Mouse (Mus musculus) myocyte (in vitro differentiated cells): ENCODE data around the gene Optc.

Experiments used
- MAX ChIP-seq: IDR thresholded peaks from one replicate; pipeline ENCODE4 v1.6.1; 2011; ENCODE audit warnings: low read depth, mild to moderate bottlenecking, control low read depth
- POLR2A ChIP-seq: IDR thresholded peaks from one replicate; pipeline ENCODE4 v1.6.1; 2011; ENCODE audit warnings: low read depth, mild to moderate bottlenecking, control low read depth, moderate library complexity; ENCODE audit not compliant: insufficient read length

DNA sequence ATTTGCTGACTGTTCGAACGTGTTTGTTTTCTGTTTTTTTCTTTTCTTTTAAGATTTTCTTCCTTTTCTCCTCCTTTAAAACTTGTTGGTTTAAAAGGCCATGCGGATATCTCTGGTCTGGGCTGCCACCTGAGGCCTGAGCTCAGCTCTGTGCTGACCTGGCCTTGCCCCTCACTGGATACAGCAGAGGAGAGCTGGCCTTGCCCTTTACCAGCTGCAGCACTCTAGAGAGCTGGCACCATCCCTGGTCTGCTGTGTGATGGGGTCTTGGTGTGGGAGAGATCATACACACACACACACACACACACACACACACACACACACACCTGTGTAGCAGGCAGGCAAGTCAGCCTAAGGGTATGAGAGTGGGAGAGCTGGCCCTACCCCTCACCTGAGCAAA, 37.3 kb upstream of the Optc start:
- no peak for TF ChIP-seq POLR2A
- TF ChIP-seq MAX: no peak
